Mouse (Mus musculus): ENCODE measurements around the gene Iffo2.

Iffo2 gene

DNA sequence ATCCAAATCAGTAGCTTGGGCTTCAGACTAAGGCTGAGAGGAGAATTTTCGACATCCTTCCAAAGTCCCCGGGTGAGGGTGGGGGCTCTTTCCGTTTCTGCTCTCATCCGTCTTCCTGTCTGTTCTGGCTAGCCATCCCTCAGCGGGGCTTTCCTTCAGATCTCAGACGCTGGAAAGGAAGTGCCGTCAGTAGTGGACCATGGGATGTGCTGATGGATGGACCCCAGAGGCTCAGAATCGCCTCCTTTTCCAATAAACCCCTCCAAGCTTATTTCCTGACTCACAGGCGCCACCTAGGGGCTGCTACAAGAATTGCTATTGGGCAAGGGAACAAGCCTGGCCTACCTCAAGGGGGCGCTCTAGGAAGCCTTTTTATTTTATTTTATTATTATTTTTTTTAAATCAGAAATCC lies 81.2 kb downstream of the Iffo2 start:
- peak; percentile 86 for DNase-seq

DNA sequence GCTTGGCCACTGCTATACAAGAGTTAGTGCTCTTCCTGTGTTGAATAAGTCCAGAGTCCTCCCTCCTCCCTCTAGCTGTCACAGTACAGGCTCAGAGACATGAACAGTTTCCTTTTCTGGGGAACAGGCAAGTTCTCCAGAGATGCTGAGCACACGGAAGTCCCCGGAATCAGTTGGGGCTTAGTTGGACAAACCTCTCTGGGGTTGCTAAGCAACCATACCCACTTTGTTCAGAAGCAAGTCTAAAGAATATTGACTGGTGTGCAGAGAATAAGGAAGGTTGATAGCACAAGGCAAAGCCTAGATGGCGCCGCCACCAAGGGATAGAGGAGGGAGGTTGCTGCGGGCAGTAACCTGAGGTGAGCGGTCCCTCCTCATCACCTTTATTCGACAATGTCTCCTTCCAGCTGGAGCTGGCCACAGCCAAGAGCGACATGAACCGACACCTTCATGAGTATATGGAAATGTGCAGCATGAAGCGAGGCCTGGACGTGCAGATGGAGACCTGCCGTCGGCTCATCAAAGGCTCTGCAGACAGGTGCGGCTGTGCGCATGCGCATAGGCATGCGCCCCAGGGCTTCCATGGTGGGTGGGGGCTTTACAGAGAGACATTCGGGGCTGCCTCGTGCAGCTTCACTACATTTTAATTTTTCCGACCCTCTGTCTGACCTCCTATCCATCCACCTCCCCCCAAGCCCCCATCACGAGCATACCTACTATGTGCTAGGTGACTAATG lies 84.3 kb downstream of the Iffo2 start:
- no peak for DNase-seq

DNA sequence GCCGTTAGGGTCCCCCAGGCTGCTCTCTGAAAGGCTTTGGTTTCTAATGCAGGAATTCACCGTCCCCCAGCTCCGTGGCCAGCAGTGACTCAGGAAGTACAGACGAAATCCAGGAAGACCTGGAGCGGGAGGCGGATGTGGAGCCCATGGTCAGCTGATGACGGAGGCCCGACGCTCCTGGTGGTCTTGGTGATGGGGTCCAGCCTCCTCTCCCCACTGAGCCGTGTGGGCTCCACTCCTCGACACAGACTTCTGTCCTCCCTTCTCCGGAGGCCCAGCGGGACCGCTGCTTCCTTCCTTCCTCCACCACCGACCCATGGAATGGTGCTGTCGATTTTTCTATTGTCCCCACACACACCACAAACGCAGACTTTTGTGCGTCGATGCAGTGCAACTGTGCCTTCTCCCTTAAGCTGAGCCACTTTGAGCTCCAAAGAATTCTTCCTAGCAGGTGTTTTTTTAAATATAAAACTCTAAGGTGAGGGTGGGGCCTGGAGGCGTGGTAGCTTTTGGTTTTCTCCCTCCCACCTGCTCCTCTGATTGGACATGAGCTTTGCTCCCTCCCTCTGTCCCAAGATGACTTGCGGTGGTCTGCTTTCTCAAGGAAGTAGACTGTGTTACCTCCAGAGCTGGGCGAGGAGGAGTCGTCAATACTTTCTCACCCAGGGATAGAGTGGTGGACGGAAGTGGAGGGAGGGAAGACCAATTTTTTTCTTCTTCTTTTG lies 86.1 kb downstream of the Iffo2 start:
- peak; percentile 87 for DNase-seq

DNA sequence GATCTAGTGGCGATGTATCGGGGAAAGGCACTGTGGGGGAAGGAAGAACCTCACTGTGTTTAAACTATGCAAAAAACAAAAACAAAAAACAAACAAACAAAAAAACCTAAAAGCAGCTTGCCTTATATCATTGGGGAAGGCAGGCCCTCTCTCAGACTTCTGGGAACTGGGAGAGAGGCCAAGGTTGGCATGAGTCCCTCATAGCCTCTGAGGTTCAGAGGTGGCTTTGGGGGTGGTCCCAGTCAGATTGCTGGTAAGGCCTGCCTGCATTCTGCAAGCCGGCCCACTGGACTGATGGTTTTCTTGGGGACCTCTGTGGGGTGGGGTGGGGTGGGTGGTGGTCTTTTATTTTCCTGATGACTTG lies 86.6 kb downstream of the Iffo2 start:
- no peak for DNase-seq

DNA sequence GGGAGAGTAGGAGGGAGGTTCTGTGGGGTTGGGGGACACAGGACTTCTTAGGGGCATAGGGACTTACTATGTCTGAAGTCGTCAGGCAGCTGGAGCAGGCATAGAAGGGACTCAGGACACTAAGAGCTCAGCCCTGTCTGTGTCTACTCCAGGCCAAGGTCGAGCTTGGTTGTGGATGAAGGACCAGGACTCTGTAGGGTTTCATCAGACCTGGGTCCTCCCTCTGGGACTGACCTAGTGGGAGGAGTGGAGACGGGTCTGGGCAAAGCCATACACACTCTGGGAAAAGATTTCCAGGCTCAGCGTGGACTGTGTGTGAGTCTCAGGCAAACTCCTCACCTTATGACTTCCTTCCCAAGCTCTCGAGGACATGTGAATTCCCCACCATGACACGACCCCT lies 89.4 kb downstream of the Iffo2 start:
- no peak for DNase-seq

DNA sequence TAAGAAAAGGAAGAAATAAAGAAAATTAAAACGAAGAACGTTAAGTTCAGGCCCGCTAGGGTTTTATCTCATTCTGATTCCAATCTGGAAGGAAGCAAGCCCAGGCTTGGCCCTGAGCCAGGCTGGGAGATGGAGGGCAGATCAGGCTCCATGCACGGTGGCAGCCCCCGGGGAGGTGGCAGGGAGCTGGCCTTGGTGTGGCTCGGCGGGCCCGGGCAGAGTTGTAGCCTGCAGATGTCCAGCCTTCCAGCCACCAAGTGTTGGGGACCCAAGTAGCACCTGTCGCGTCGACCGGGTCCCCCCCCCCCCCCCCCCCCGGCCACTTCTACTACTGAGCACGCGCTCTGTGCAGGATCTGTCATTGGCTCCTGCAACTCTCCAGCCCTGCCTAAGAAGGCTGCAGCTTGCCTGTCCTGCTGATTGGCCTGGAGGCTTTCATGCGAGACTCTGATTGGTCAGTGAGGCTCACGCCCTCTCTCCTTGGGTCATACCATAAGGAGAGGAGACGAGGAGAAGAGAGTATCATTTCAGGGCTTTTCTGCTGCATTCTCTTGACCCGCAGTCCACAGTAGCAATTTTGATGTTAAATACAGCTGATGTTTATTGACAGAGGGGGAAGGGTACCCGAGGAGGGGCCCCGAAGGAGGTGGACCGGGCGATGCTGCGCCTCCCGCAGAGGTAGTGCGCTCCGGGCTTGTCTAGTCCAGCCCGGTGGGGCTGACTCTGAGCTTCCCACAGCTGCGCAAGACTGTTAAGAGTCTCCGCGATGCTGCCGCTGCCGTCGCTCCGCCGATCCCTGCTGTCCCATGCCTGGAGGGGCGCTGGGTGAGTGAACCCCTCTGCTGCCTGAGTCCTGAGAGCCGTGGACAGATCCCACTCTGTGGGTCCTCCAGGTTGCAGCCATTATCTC lies 92.3 kb downstream of the Iffo2 start, which contains the start of gene Aldh4a1:
Gene Aldh4a1 (plus strand): TSS at position 494 of the 910 bp plus-strand sequence.
- peak; percentile 96 for DNase-seq

DNA sequence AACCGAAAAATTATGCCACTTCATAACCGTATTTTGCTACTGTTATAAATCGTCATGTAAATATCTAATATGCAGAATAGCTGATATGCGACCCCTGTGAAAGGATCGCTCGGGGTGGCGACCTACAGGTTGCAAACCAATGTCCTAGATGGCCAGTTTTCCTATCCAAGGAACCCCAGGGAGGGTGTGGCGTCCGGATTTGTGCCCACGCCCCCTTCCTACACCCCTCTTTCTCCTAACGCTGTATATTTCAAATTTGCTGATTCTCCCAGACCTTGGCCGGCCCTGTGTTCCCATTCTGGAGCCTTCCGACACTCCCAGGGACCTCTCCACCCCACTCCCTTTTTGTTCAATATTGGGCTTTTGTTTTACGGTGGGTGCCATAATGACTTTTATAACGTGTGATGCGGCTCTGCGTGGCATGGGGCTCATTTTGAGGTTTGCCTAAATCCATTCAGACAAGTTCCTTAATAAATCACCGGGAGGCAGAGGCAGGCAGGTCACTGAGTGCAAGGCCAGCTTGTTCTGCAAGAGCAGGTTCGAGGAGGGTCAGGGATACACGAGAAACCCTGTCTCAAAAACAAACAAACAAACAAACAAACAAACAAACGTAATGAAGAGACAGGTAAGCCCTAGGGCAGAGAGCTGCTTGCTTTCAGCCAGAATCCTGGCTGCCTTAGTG lies 93.2 kb downstream of the Iffo2 start:
- no peak for DNase-seq

DNA sequence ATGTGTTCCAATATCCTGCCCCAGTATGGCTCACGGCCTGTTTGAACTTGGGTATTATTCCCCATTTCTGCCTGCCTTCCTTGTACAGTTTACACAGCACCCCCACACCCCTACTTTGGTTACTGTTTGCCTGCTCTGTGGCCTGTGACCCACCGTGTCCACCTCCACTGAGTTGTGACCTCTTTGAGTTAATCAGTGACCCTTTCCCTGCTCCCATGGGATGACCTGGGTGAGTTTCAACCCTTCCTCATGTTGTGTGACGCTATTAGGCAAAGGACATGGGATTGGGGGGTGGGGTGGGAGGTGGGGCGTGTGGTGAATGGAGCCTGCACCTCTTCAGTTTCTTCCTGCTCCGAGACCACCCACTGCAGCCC lies 93.8 kb downstream of the Iffo2 start:
- DNase-seq = no peak

DNA sequence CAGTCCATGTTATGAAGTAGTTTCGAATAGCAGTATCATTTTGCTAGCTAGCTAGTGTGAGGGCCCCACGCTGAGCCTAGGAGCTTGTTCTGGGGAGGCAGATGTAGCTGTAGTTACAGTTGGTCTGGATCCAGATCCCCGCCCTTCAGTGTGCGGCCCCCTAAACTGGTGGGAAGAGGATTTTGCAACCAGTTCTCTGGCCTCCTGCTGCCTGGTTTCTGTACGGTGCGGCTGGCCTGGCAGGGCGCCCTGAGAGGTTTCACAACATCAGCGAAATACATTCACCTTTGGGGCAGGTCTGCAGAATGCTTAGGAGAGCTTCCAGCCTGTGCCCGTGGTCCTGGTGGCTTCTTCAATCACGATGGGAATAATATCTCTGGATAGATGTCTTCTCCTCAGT lies 94.4 kb downstream of the Iffo2 start:
- DNase-seq = peak; percentile 79

DNA sequence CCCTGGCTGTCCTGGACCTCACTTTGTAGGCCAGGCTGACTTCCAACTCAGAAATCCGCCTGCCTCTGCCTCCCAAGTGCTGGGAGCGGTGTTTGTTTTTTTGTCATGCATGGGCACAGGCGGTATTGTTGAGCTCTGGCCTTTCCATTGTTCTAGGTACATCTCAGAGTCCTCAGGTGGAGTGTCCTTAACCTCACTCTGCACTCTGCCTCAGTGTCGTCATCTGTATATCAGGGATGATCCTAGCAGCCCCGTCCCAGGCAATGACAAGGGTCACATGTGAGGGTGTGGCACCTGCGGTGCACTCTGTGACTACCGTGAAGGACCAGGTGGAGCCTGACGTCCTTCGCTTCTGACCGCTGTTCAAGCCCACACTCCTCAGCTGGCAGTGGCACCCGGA lies 97.0 kb downstream of the Iffo2 start:
- DNase-seq = no peak

DNA sequence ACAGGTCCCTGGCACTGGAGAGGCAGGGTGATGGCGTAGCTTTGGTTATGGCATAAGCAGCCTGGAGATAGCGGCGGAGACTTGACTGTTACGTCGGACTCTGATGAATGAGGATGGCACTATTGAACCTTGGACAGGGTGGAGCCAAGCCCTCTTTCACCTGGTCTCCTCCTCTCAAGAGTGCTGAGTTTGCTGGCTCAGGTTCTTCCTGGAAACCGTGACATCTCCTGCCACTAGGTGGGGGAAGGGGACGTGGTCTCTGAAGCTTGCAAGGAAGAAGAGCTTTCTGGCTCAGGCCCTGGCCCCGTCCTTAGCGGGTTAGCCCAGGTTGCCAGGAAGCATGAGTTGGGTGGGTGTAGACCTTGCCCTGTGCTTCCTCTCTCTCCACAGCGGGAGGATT lies 99.8 kb downstream of the Iffo2 start:
- DNase-seq = no peak

DNA sequence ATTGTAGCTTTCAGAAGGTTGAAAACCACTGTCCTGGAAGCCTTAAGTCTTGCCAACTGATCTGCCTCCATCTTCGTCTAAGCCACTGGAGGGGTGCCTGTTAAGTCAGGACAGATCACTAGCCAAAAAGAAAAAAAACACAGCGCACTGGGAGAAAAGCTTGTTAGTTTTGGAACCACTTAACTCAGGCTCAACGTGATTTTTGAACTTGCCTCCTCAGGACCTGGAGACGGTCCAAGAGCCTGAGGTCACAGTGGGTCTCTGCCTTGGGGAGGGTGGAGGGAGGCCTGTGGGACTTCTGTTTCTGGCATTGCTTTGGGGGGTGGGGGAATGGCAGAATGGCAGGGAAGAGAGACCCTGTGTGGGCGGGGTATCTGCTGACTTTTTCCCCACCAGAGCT lies 100.8 kb downstream of the Iffo2 start:
- no peak for DNase-seq

DNA sequence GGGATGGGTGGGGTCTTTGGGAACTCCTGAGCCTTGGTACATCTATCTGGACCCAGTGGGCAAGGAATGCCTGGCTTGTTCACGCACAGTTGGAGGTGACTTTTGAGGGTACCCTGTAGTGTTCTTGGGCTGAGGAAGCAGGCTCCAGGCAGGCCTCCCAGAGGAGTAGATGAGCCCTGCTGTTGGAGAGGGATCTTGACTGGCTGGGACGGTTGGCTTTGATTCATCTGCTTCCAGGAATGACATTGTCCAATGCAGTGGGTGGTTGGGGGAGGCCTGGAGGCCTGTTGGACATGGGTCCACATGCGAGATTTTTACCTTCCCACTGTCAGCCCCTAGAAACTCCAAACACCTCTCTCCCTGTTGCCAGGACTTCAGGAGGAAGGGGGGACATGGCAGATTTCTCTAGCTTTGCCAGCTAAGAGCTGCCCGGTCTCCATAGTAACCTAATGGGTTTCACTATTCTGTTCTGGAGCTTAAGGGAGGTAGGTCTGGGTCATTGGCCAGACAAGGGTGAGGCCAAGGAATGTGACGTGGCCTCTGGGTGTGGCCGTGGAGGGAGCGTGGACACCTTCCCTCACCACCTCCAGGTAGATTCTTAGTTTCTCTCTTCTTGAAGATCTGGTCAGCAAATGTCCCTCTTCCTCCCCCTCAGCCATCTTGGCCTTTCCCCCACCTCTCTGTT lies 101.4 kb downstream of the Iffo2 start:
- no peak for DNase-seq

DNA sequence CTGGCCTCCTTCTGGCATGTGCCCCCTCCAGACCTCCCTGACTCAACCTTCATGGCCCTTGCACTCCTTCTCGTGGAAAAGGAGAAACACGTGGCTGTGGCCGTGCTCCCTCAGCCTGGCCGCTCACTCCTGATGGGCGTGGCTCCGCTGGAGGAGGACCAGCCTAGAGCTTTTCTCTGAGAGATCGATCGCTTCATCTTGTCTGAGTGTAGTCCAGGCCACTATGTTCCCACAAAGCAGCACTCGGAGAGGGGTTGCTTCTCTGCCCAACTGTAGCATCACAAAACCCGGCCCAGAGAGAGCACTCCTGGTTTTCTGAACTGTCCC lies 101.9 kb downstream of the Iffo2 start:
- no peak for DNase-seq

DNA sequence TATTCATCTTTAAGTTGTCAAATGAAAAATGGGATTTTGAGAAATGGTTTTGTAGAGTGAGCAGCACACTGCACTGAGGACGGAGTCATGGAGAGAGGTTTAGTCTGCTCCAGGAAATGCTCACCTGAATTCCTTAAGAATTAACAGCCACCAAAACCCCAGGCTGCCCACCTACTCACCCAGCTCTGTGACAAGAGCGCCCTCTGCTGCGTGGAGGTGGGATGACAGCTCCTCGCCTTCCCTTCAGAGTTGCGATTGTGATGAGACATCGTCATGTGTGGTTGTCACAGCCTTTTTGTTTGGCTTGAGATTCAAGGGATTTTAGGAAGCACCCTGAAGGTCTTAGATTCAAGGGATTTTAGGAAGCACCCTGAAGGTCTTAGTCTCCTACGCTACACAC lies 106.0 kb downstream of the Iffo2 start:
- peak; percentile 79 for DNase-seq

DNA sequence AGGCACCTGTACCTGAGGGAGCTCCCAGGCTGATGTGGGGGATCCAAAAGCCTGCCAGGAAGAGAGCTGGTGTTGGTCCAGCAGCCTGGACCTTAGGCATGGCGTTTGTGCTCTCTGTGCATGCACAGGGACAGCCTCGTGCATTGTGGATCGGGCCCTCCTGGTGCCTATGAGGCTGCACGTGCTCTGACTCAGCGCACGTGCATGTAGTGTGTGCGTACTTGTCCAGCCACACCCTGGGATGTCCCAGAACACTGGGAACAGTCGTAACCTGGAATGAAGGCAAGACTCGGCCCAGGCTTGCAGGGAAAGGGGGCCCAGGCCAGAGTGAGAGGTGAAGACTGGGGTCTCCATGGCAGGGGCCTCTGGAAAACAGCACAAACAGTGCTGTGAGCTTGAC lies 107.5 kb downstream of the Iffo2 start:
- DNase-seq = no peak

DNA sequence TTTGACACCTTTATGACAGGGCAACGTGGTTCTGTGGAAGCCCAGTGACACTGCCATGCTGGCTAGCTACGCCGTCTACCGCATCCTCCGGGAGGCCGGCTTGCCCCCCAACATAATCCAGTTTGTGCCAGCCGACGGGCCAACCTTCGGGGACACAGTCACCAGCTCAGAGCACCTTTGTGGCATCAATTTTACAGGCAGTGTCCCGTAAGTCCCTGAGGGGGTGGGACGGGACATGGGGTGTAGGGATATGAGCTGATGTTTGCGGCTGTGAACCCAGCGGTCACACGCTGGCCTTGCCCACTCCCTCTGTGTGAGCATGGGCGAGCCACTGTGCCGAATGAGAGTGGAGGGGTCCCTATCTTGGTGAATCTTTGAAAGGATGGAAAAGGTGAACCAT lies 108.0 kb downstream of the Iffo2 start:
- no peak for DNase-seq

DNA sequence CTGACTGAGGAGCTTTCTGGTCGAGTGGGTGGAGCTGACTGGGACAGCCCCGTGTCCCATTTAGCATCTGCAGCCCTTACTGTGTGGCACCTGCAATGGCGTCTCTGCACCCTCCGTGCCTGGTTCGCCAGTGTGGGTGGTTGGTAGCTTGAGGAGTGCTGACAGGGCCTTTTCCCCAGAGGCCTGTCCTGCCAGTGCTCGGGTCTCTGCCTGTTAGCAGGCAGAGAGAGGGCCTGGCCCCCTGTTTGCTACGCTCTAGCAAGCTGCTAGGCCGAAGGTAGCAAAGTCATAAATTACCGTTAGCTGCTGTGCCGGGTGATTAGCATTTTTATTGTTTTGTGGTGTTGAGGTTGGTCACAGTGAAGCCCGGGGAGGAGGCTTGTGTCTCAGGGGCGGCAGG lies 109.5 kb downstream of the Iffo2 start:
- DNase-seq = no peak

DNA sequence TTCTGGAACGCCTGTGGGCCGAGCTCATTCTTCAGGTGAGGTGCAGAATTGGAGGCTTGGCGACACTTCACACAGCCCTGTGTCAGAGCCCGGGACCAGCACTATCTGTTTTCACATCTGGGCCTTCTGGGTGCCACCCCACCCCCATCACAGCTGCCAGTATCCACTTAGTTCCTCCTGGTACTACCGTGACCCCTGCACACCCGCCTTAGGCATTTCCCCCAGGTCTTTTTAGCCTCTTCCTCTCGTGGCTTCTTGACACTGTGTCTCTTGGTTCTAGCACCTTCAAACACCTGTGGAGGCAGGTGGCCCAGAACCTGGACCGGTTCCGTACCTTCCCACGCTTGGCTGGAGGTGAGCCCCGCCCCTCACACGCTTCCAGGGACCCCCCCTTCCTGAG lies 110.0 kb downstream of the Iffo2 start:
- no peak for DNase-seq

DNA sequence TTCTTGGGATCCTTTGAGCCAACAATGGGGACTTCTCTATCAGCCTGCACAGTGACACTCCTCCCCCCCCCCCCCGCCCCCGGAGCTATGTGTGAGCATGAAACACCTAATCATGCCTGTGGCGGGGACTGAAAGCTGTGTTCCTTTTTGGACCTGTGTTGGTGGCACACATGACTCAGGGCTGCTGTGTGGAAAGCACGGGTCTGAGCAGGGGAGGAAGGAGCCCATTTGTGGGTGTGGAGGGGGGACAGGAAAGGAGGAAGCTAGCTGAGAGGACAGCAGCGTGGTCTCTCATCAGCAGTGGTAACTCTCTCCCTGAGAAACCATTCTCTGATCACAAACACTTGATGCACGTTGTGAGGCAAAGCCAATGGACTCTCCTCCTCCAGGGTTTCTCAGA lies 110.4 kb downstream of the Iffo2 start:
- DNase-seq = no peak

DNA sequence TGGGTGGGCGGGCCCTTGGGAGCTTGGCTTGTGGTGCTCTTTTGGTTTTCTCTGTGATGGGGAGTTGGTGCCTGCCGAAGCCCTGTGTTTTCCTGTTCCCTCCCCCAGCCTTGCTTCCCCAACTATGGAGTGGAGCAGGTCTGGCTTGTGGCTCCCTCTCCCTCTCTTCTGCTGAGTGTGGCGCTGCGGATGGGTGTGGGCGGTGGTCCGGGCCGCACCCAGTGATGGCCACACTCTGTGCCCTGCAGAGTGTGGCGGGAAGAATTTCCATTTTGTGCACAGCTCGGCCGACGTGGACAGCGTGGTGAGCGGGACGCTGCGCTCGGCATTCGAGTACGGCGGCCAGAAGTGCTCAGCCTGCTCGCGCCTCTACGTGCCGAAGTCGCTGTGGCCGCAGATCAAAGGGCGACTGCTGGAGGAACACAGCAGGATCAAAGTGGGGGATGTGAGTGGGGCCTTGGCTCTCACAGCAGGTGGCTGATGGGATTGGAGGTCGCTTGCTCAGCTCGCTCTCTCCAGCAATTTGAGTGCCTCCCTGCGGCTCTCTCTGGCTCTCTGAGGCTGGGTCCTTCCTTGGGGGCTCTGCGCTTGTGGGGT lies 111.6 kb downstream of the Iffo2 start:
- no peak for DNase-seq

DNA sequence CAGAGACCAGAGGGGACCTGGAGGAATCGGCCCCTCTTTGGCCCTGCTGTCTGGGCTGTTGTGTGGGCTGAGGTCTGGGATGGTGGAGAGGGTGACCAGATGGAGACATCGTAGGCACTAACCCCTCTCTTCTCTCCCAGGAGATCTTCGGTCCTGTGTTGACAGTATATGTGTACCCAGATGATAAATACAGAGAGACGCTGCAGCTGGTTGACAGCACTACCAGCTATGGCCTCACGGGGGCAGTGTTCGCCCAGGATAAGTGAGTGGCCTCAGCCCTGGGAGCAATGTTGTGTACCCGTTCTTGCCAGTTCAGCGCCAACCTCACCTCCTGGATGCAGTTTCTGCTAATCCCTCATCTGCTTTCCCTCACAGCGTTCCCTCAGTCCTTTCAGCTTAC lies 113.6 kb downstream of the Iffo2 start:
- DNase-seq = peak; percentile 81
